Mouse (Mus musculus) heart, postnatal 0 days (tissue): ENCODE results near the gene Inppl1.

Source experiments
- CTCF ChIP-seq: IDR thresholded peaks from 2 replicates; pipeline ENCODE4 v1.5.1; 2016; ENCODE audit warnings: antibody characterized with exemption, control low read depth, low read depth
- EP300 ChIP-seq: IDR thresholded peaks from 2 replicates; pipeline ENCODE4 v1.6.1; 2016; ENCODE audit warnings: antibody characterized with exemption, low read depth

GRCm38 (mm10) chr7:101860978-101861377, 22.9 kb upstream of the Inppl1 start:
- TF ChIP-seq CTCF (no peak), EP300 (no peak)
